Mouse (Mus musculus): ENCODE measurements around the gene Prelp. TPM values are rescaled to one million over a fixed set of nuclear protein-coding genes. Genes with fewer than 3 reads are reported as not detected.

Gene Prelp
- polyA plus RNA-seq, 1 experiment from 2014 or later, result 1.2 TPM

DNA sequence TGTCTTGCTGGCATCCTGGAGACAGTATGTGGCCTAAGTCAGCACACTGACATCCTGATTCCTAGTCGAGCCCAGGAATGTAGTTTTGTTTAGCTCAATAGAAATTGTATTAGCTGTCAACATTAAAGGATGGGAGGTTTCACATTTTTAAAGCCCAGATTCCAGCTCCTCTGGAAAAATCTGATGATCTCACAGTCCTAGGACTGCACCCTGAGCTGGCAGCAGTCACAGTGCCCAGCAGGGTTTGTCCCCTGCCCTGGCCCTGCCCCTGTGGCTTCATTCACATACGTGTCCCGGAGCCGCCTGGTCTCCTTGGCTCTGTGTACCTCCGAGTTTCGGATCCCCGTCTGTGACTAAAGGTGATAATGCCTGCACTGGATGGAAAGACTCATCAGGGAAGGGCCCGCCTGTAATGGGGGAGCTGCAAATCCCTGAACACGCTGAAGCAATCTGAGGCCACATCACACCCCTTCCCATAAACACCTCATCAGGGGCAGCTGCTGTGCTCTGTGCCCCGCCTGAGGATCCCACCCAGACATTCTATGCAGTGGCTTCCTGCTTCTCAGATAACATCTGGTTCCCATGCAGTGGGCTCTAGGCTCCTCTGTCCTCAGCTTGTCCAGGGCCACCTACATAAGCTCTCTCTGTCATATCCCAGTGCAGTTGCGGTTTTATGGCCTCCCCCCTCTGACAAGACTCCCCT, 20.1 kb upstream of the Prelp start:
- Histone ChIP-seq H3K9ac (ENCODE audit: low read length) (no peak overlapping the region), H3K4me3 (ENCODE audit: low read depth, low read length) (no peak overlapping the region), H3K9me3 (ENCODE audit: control insufficient read depth, low read length) (no peaks in the 10 kb centered on the region; the same call in 1 of the 2 replicates), H3K4me1 (replicated peaks; ENCODE audit: control insufficient read depth, insufficient read depth, low read length) (no peaks in the 10 kb centered on the region), H3K27me3 (ENCODE audit: control insufficient read depth, insufficient read depth, low read length) (no peaks in the 10 kb centered on the region), H3K4me2 (ENCODE audit: low read depth, low read length, severe bottlenecking) (no peak overlapping the region), H3K27ac (ENCODE audit: low read depth, low read length) (no peak overlapping the region), H3K36me3 (ENCODE audit: control insufficient read depth, insufficient read depth, low read length) (no peaks in the 10 kb centered on the region)
- ATAC-seq (replicated peaks; ENCODE audit: low FRiP score), result no peak
- 78% methylated on average over 11 of the region's 11 CpGs for WGBS
- DNase-seq (ENCODE audit: low spot score), result no peak

DNA sequence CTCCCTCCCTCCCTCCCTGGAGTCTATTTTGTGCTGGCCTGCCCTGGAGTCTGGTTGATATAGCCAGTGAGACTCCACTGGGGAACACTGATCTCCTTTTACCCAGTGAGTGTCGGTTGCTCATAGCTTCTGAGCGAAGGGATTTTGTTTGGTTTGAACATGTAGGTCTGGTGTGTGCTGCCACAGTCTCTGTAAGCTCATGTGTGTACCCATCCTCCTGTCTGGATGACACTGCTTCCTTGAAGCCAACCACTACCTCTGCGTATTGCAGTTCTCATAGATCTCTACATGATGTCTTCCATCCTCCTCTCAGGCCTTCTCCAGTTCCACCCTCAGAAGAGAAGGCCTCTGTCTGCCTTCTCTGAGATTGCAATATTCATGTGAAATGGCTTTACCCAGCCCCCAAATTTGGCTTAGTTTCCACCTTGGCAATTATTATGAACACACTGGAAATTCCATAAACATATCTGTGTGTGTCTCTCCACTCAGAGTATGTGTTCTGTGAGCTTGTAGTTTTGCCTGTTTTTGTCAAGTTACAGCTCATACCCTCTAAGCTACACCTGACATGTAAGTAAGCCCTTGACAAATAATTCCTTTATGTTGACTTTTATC, 19.4 kb upstream of the Prelp start:
- 91% methylated on average over 3 of the region's 3 CpGs for WGBS

DNA sequence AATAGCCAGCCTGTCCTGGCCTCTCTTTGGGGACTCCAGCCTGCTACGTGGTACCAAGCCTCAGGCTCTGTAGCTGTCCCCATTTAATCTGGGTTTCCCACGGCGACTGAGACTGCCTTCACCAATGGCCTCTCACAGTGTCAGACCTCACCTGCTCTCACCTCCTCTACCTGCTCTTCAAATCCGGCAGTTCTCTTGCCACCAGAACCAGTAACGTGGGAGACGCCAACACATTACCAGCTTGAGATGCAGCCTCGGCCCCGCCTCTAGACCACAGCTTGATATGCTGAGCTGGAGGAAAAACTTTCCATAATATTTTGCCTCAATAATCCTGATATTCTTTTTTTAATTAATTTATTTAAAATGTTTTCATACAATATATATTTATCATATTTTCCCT, 18.5 kb upstream of the Prelp start:
- no peaks in the 10 kb centered on the region for H3K27me3 ChIP-seq (ENCODE audit: control insufficient read depth, insufficient read depth, low read length)
- no peak overlapping the region for H3K9ac ChIP-seq (ENCODE audit: low read length)
- H3K27ac ChIP-seq (ENCODE audit: low read depth, low read length), result no peak overlapping the region
- H3K4me3 ChIP-seq (ENCODE audit: low read depth, low read length), result no peak overlapping the region
- WGBS, result 88% methylated on average over 8 of the region's 8 CpGs
- H3K4me2 ChIP-seq (ENCODE audit: low read depth, low read length, severe bottlenecking), result no peak overlapping the region
- peaks cover 2% of the 10 kb centered on the region; the same call in 1 of the 2 replicates for H3K9me3 ChIP-seq (ENCODE audit: control insufficient read depth, low read length)
- DNase-seq (ENCODE audit: low spot score), result no peak
- H3K36me3 ChIP-seq (ENCODE audit: control insufficient read depth, insufficient read depth, low read length), result no peaks in the 10 kb centered on the region
- H3K4me1 ChIP-seq (replicated peaks; ENCODE audit: control insufficient read depth, insufficient read depth, low read length), result no peaks in the 10 kb centered on the region
- no peak for ATAC-seq (replicated peaks; ENCODE audit: low FRiP score)

More for the DNA sequence above, 19.4 kb upstream of the Prelp start:
- Histone ChIP-seq H3K4me3 (ENCODE audit: low read depth, low read length) (no peak overlapping the region), H3K9ac (ENCODE audit: low read length) (no peak overlapping the region), H3K27ac (ENCODE audit: low read depth, low read length) (no peak overlapping the region), H3K9me3 (ENCODE audit: control insufficient read depth, low read length) (peaks cover 2% of the 10 kb centered on the region; the same call in 1 of the 2 replicates), H3K4me2 (ENCODE audit: low read depth, low read length, severe bottlenecking) (no peak overlapping the region), H3K36me3 (ENCODE audit: control insufficient read depth, insufficient read depth, low read length) (no peaks in the 10 kb centered on the region), H3K27me3 (ENCODE audit: control insufficient read depth, insufficient read depth, low read length) (no peaks in the 10 kb centered on the region), H3K4me1 (replicated peaks; ENCODE audit: control insufficient read depth, insufficient read depth, low read length) (no peaks in the 10 kb centered on the region)
- DNase-seq (ENCODE audit: low spot score) (no peak), ATAC-seq (replicated peaks; ENCODE audit: low FRiP score) (no peak)

DNA sequence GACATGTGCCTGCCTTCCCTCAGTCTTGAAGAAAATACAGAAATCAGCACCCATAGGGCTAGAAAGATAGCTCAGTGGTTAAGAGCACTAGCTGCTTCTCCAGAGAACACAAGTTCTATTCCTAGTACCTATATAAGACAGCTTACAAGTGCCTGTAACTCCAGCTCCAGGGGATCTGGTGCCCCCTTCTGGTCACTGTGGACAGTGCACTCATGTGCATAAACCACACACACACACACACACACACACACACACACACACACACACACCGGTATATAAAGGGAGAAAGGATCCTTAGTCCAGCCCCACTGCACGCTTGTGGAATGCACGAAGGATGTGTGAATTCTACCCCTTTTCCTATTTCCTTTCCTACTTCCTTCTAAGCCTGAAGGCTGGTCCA, 15.0 kb upstream of the Prelp start:
- Histone ChIP-seq H3K27me3 (ENCODE audit: control insufficient read depth, insufficient read depth, low read length) (no peaks in the 10 kb centered on the region), H3K27ac (ENCODE audit: low read depth, low read length) (no peak overlapping the region), H3K9me3 (ENCODE audit: control insufficient read depth, low read length) (0 out of 2 replicates have a peak, but pooled peaks cover 2% of the 10 kb centered on the region), H3K9ac (ENCODE audit: low read length) (no peak overlapping the region), H3K36me3 (ENCODE audit: control insufficient read depth, insufficient read depth, low read length) (no peaks in the 10 kb centered on the region), H3K4me3 (ENCODE audit: low read depth, low read length) (no peak overlapping the region), H3K4me1 (replicated peaks; ENCODE audit: control insufficient read depth, insufficient read depth, low read length) (no peaks in the 10 kb centered on the region), H3K4me2 (ENCODE audit: low read depth, low read length, severe bottlenecking) (no peak overlapping the region)
- ATAC-seq (replicated peaks; ENCODE audit: low FRiP score) (no peak), DNase-seq (ENCODE audit: low spot score) (no peak)
- WGBS, result 93% methylated on average over 3 of the region's 3 CpGs

DNA sequence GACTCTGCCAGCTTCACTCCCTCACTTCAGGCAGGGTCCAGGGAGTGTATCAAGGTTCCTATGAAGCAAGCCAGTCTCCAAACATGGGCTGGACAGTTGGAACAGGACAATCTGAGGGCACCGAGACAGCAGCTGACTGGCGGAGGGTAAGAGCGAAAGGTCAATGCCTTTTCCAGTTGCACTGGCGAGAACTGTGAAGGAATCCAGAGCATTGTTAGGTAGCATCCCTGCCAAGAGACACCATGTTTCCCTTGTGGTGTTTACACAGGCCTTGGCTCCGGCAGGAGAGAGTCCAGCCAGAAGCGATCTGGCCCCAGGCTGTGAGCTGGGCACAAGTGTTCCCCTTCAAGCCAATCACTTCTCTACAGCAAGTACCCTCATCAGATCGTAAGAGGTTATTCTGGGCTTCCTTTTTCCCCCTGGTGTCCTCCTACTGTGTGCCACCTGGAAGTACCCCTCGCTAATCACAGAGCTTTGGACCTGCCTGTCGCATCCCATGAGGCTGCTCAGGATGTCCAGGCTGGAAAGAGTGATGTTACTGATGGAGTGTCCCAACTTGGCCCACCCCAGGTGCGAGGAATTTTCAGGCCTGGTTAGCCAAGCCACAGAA, 13.2 kb upstream of the Prelp start:
- Histone ChIP-seq H3K9me3 (ENCODE audit: control insufficient read depth, low read length) (0 out of 2 replicates have a peak, but pooled peaks cover 2% of the 10 kb centered on the region), H3K9ac (ENCODE audit: low read length) (no peak overlapping the region), H3K27ac (ENCODE audit: low read depth, low read length) (no peak overlapping the region), H3K4me1 (replicated peaks; ENCODE audit: control insufficient read depth, insufficient read depth, low read length) (no peaks in the 10 kb centered on the region), H3K4me3 (ENCODE audit: low read depth, low read length) (no peak overlapping the region), H3K4me2 (ENCODE audit: low read depth, low read length, severe bottlenecking) (no peak overlapping the region), H3K27me3 (ENCODE audit: control insufficient read depth, insufficient read depth, low read length) (no peaks in the 10 kb centered on the region), H3K36me3 (ENCODE audit: control insufficient read depth, insufficient read depth, low read length) (no peaks in the 10 kb centered on the region)
- no peak for ATAC-seq (replicated peaks; ENCODE audit: low FRiP score)
- DNase-seq (ENCODE audit: low spot score), result no peak
- WGBS, result 87% methylated on average over 10 of the region's 10 CpGs

DNA sequence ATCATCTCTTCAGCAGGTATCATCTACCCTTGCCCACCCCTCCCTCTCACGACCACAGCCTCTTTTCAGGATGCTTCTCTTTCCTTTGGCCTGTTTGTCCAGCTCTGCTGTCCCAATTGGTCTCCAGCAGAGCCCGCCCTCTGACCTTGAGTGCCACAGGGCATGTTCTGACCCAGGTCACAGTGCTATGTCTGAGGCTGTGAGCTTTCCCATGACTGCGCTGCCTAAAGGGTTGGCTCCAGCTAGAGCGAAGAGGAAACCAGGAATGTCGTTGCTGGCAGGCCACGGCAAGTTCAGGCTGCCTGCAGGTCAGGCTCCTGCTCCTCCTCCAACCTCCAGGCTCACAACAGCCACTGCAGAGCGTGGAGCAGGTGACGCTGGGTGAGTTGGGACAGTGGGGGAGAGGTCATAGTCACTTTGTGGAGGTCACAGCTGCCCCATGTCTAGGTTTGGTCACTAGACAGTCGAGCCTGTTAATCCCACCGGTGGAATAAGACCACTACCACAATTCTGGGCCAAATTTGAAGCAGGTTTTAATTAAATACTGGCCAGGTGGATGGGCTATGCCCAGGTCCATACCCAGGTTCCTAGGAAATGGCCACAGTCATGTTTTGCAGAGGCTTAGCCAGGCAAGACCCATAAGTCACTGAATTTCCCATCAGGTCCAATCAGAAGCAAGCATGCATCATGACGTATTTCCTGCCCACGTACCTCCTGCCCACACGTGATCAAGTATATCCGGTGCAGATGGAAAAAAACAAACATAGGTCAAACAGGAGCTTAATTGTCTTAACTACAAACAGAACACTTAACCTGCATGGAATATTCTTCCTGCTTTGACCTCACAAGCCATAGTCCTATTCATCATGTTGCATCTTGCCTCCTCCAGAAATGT, 12.3 kb upstream of the Prelp start:
- H3K36me3 ChIP-seq (ENCODE audit: control insufficient read depth, insufficient read depth, low read length), result no peaks in the 10 kb centered on the region
- no peaks in the 10 kb centered on the region for H3K27me3 ChIP-seq (ENCODE audit: control insufficient read depth, insufficient read depth, low read length)
- no peak for ATAC-seq (replicated peaks; ENCODE audit: low FRiP score)
- WGBS, result 67% methylated on average over 14 of the region's 14 CpGs
- DNase-seq (ENCODE audit: low spot score), result no peak
- H3K9ac ChIP-seq (ENCODE audit: low read length), result no peak overlapping the region
- no peak overlapping the region for H3K4me2 ChIP-seq (ENCODE audit: low read depth, low read length, severe bottlenecking)
- no peaks in the 10 kb centered on the region for H3K4me1 ChIP-seq (replicated peaks; ENCODE audit: control insufficient read depth, insufficient read depth, low read length)
- H3K9me3 ChIP-seq (ENCODE audit: control insufficient read depth, low read length), result 0 out of 2 replicates have a peak, but pooled peaks cover 2% of the 10 kb centered on the region
- H3K27ac ChIP-seq (ENCODE audit: low read depth, low read length), result no peak overlapping the region
- H3K4me3 ChIP-seq (ENCODE audit: low read depth, low read length), result no peak overlapping the region

DNA sequence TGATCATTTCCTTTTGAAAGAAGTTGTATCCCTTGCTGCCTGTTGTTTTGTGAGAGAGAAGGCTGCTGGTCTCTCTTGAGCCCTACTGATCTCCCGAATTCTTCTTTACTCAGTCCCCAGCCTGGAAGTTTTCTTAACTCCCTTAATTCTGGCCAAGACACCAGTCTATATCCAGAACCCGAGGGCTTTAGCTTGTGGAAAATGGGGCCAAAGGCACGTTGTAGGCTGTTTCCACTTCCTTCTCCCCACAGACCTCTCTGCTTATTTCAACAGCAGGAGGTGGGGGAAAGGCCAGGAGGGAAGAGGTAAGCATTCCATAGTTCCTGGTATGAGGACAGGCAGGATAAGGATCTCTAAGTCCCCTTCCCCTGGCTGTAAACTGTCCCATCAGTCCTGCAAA, 8.8 kb upstream of the Prelp start:
- no peak for ATAC-seq (replicated peaks; ENCODE audit: low FRiP score)

DNA sequence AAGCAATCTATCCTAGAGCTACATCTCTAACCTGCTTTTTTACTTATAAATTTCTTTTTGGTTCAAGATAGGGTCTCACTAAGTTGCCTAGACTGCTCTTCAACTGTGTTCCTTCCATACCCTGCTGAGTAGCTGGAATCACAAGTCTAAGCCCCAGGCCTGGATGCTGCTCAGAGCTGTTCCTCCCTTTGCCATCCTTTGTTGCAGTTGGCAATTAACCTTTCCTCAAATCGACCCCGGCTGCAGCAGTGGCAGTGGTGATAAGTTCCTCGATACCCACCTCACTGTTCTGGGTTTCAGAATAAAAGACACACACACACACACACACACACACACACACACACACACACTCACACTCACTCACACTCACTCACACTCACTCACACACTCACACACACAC, 4.0 kb upstream of the Prelp start:
- no peak overlapping the region for H3K4me2 ChIP-seq (ENCODE audit: low read depth, low read length, severe bottlenecking)
- 91% methylated on average over 3 of the region's 3 CpGs for WGBS
- no peak overlapping the region for H3K9ac ChIP-seq (ENCODE audit: low read length)
- H3K4me3 ChIP-seq (ENCODE audit: low read depth, low read length), result no peak overlapping the region
- peaks cover 11% of the 10 kb centered on the region; the same call in 1 of the 2 replicates for H3K4me1 ChIP-seq (replicated peaks; ENCODE audit: control insufficient read depth, insufficient read depth, low read length)
- ATAC-seq (replicated peaks; ENCODE audit: low FRiP score), result no peak
- no peaks in the 10 kb centered on the region for H3K27me3 ChIP-seq (ENCODE audit: control insufficient read depth, insufficient read depth, low read length)
- H3K9me3 ChIP-seq (ENCODE audit: control insufficient read depth, low read length), result no peaks in the 10 kb centered on the region
- no peak for DNase-seq (ENCODE audit: low spot score)
- no peak overlapping the region for H3K27ac ChIP-seq (ENCODE audit: low read depth, low read length)
- H3K36me3 ChIP-seq (ENCODE audit: control insufficient read depth, insufficient read depth, low read length), result no peaks in the 10 kb centered on the region

More for the DNA sequence above, 8.8 kb upstream of the Prelp start:
- Histone ChIP-seq H3K36me3 (ENCODE audit: control insufficient read depth, insufficient read depth, low read length) (no peaks in the 10 kb centered on the region), H3K4me2 (ENCODE audit: low read depth, low read length, severe bottlenecking) (no peak overlapping the region), H3K4me1 (replicated peaks; ENCODE audit: control insufficient read depth, insufficient read depth, low read length) (no peaks in the 10 kb centered on the region), H3K4me3 (ENCODE audit: low read depth, low read length) (no peak overlapping the region), H3K27me3 (ENCODE audit: control insufficient read depth, insufficient read depth, low read length) (no peaks in the 10 kb centered on the region), H3K9me3 (ENCODE audit: control insufficient read depth, low read length) (no peaks in the 10 kb centered on the region), H3K9ac (ENCODE audit: low read length) (no peak overlapping the region), H3K27ac (ENCODE audit: low read depth, low read length) (no peak overlapping the region)
- 55% methylated on average over 3 of the region's 3 CpGs for WGBS
- no peak for DNase-seq (ENCODE audit: low spot score)

Measured in forebrain, embryonic 11.5 days (tissue).